Mouse (Mus musculus) CH12.LX (cell line): ENCODE data around the gene Sys1. TPM values are rescaled to one million over a fixed set of nuclear protein-coding genes. Genes with fewer than 3 reads are reported as not detected.

Experiments
- DNase-seq: peaks from one replicate; pipeline ENCODE4 v3.0.0-alpha.2; 2013; ENCODE audit errors: extremely low read depth
- H3K27ac ChIP-seq: 2 replicates; pipeline ENCODE4 v1.5.1; 2012; ENCODE audit warnings: low read depth, mild to moderate bottlenecking, control low read depth, moderate library complexity; ENCODE audit not compliant: insufficient read depth
- H3K27me3 ChIP-seq: replicated peaks from 2 replicates; pipeline ENCODE3; 2012; ENCODE audit warnings: inconsistent platforms
- H3K36me3 ChIP-seq, 2 experiments: replicated peaks in 1 of 2; 2 replicates each; pipeline versions ENCODE3 to v1.6.1; 2012; ENCODE audit warnings: inconsistent platforms in 1 of 2, low read length in 1 of 2, mild to moderate bottlenecking in 1 of 2, mixed read lengths in 1 of 2, moderate library complexity in 1 of 2; ENCODE audit not compliant: control insufficient read depth in 1 of 2, insufficient read depth in 1 of 2
- H3K4me1 ChIP-seq, 2 experiments: 2 replicates each; pipeline ENCODE4 v1.6.1; 2012; ENCODE audit warnings: inconsistent platforms in 1 of 2, moderate library complexity in 1 of 2; ENCODE audit not compliant: insufficient read depth in 2 of 2, control insufficient read depth in 1 of 2
- H3K4me2 ChIP-seq: 2 replicates; pipeline ENCODE4 v1.6.1; 2012; ENCODE audit warnings: low read depth, mild to moderate bottlenecking, control low read depth; ENCODE audit not compliant: poor library complexity, insufficient read depth, severe bottlenecking
- H3K4me3 ChIP-seq, 3 experiments: fragments of 150-350 bp in 1 of 3; sonication (generic) in 1 of 3; replicated peaks in 1 of 3; 2 replicates each; pipeline versions ENCODE3 to v1.5.1; 2011 to 2012; ENCODE audit warnings: low read depth in 2 of 3, low read length in 2 of 3, mild to moderate bottlenecking in 2 of 3, moderate library complexity in 2 of 3, control low read depth in 1 of 3, improper control_type of control experiment in 1 of 3, inconsistent platforms in 1 of 3, mixed read lengths in 1 of 3; ENCODE audit not compliant: poor library complexity in 1 of 3
- H3K79me2 ChIP-seq: replicated peaks from 2 replicates; pipeline ENCODE4 v1.6.1; 2012; ENCODE audit warnings: mild to moderate bottlenecking, moderate library complexity; ENCODE audit not compliant: control insufficient read depth, poor library complexity, insufficient read depth, severe bottlenecking; ENCODE audit errors: extremely low read depth
- H3K9ac ChIP-seq: 2 replicates; pipeline ENCODE4 v1.6.1; 2012; ENCODE audit warnings: low read depth, mild to moderate bottlenecking, control low read depth, moderate library complexity; ENCODE audit not compliant: insufficient read depth
- H3K9me3 ChIP-seq: replicated peaks from 2 replicates; pipeline ENCODE3; 2012; ENCODE audit warnings: low read length, inconsistent platforms, mixed read lengths
- CTCF ChIP-seq, 2 experiments: IDR thresholded peaks in 1 of 2; conservative IDR thresholded peaks in 1 of 2; 2 replicates each; pipeline ENCODE4 v1.5.1; 2011 to 2012; ENCODE audit warnings: low read depth in 2 of 2, low read length in 2 of 2, improper control_type of control experiment in 1 of 2, inconsistent platforms in 1 of 2, mild to moderate bottlenecking in 1 of 2, moderate library complexity in 1 of 2
- E2F4 ChIP-seq: IDR thresholded peaks from 2 replicates; pipeline ENCODE4 v1.6.1; 2011; ENCODE audit warnings: low read depth, low read length, improper control_type of control experiment; ENCODE audit not compliant: insufficient replicate concordance
- EP300 ChIP-seq: IDR thresholded peaks from 2 replicates; pipeline ENCODE4 v1.6.1; 2011; ENCODE audit warnings: low read length, improper control_type of control experiment
- HCFC1 ChIP-seq: IDR thresholded peaks from 2 replicates; pipeline ENCODE4 v1.6.1; 2012; ENCODE audit warnings: low read depth, mild to moderate bottlenecking, inconsistent platforms, low read length, improper control_type of control experiment
- IRF4 ChIP-seq: IDR thresholded peaks from 2 replicates; pipeline ENCODE4 v1.6.1; 2014; ENCODE audit warnings: low read depth, mild to moderate bottlenecking, inconsistent platforms, low read length, improper control_type of control experiment
- JUND ChIP-seq: conservative IDR thresholded peaks from 2 replicates; pipeline ENCODE4 v1.6.1; 2011; ENCODE audit warnings: low read depth, low read length, improper control_type of control experiment
- KAT2A ChIP-seq: IDR thresholded peaks from 2 replicates; pipeline ENCODE4 v1.6.1; 2012; ENCODE audit warnings: low read length, improper control_type of control experiment, inconsistent platforms; ENCODE audit not compliant: insufficient replicate concordance
- MAFK ChIP-seq: IDR thresholded peaks from 2 replicates; pipeline ENCODE4 v1.6.1; 2011; ENCODE audit warnings: low read length, improper control_type of control experiment; ENCODE audit not compliant: insufficient replicate concordance
- MEF2A ChIP-seq: IDR thresholded peaks from 2 replicates; pipeline ENCODE4 v1.6.1; 2014; ENCODE audit warnings: low read depth, mild to moderate bottlenecking, inconsistent platforms, low read length, improper control_type of control experiment, borderline replicate concordance
- NELFE ChIP-seq: IDR thresholded peaks from 2 replicates; pipeline ENCODE4 v1.6.1; 2011; ENCODE audit warnings: low read depth, low read length, improper control_type of control experiment
- PAX5 ChIP-seq: IDR thresholded peaks from 2 replicates; pipeline ENCODE4 v1.6.1; 2012; ENCODE audit warnings: low read length, inconsistent platforms, mixed read lengths
- RAD21 ChIP-seq: IDR thresholded peaks from 2 replicates; pipeline ENCODE4 v1.6.1; 2011; ENCODE audit warnings: low read depth, mild to moderate bottlenecking, low read length, improper control_type of control experiment, moderate library complexity
- SMC3 ChIP-seq: IDR thresholded peaks from 2 replicates; pipeline ENCODE4 v1.6.1; 2011; ENCODE audit warnings: low read depth, low read length, improper control_type of control experiment
- USF1 ChIP-seq: IDR thresholded peaks from 2 replicates; pipeline ENCODE4 v1.6.1; 2014; ENCODE audit warnings: low read depth, mild to moderate bottlenecking, inconsistent platforms, low read length, improper control_type of control experiment
- dilution Hi-C: fragments of 300-500 bp; cut with MboI; formaldehyde crosslinking; loops from 2 replicates; pipeline ENCODE4 v1.14.3; 2020; ENCODE audit warnings: low sequenced_read_pairs; ENCODE audit not compliant: extremely low pct_unique_long_range_greater_than_20kb, extremely low pct_ligation_motif_present
- in situ Hi-C: fragments of 300-500 bp; cut with MboI; formaldehyde crosslinking; loops from 3 replicates; pipeline ENCODE4 v1.14.3; 2019; ENCODE audit warnings: low sequenced_read_pairs, low pct_ligation_motif_present, low pct_unique_long_range_greater_than_20kb, mixed read lengths
- polyA plus RNA-seq: library from polyadenylated mRNA; unstranded; fragments of >175 nt; gene quantifications from 2 replicates; pipeline ENCODE4 v1.2.1, GENCODE M21; 2012; ENCODE audit warnings: low read depth; ENCODE audit not compliant: insufficient read length
- total RNA-seq, 2 experiments: library from RNA; depleted of rRNA; stranded (reverse); fragments of 300-350 nt in 1 of 2; fragments of >200 nt in 1 of 2; gene quantifications; 2 replicates each; pipeline ENCODE4 v1.2.3; 2012 to 2014

Gene Sys1
- total and polyA plus RNA-seq, 3 experiments: 46.6 to 59.7 (median 57.4) TPM

DNA sequence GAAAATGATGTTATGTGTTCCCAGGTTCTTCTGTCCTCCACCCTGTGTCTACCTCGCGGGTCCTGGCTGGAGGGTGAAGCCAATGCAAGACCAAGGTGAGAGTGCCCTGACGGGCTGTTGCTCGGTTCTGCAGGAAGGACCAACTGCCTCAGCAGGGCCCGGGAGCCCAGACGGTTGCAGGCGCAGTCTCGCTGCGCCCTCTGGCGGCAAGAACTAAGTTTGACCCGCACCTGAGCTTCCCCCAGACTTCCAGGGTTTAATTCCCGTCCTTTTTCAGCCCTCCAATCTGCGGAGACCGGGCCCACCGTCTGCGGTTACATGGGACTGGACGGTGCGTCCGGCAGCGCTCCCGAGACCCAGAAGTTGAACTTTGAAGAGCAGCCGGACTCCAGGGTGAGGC, 49.1 kb upstream of the Sys1 start:
- H3K4me2 ChIP-seq: no peak overlapping the region
- H3K27ac ChIP-seq: no peak overlapping the region
- no peak overlapping the region for H3K9ac ChIP-seq
- H3K36me3 ChIP-seq: no peaks in the 10 kb centered on the region
- peak; percentile 50 for DNase-seq
- H3K4me3 ChIP-seq: no peak overlapping the region
- H3K4me1 ChIP-seq: peaks cover 5 to 17% of the 10 kb centered on the region in 2 experiments; a peak in 3 of 4 replicates
- dilution Hi-C loops: no loop called here
- H3K79me2 ChIP-seq: no peaks in the 10 kb centered on the region
- TF ChIP-seq USF1: no peak
- TF ChIP-seq IRF4: peak; percentile 28; the same call in 1 of the 2 replicates
- peak; percentile 77 for TF ChIP-seq RAD21
- TF ChIP-seq NELFE: peak; percentile 37; the same call in 1 of the 2 replicates
- no peak for TF ChIP-seq MEF2A
- no peak for TF ChIP-seq PAX5
- TF ChIP-seq CTCF (conservative IDR thresholded peaks at IDR 0.05 in 1 of 2, IDR thresholded peaks at IDR 0.05 in 1 of 2; ENCODE audit: low read depth in 2 of 2, low read length in 2 of 2): peak; percentile 42 to 88
- TF ChIP-seq SMC3: peak; percentile 68
- TF ChIP-seq MAFK: no peak
- no peak for TF ChIP-seq KAT2A
- TF ChIP-seq HCFC1: no peak
- TF ChIP-seq EP300: no peak
- H3K27me3 ChIP-seq: peaks cover 81% of the 10 kb centered on the region
- in situ Hi-C loops: loop anchor here (5.0 to 25.0 kb wide), 2 partner anchors 110 to 330 kb away; partner anchors contain the start of genes Dnttip1 and Wfdc3
- no peaks in the 10 kb centered on the region for H3K9me3 ChIP-seq

DNA sequence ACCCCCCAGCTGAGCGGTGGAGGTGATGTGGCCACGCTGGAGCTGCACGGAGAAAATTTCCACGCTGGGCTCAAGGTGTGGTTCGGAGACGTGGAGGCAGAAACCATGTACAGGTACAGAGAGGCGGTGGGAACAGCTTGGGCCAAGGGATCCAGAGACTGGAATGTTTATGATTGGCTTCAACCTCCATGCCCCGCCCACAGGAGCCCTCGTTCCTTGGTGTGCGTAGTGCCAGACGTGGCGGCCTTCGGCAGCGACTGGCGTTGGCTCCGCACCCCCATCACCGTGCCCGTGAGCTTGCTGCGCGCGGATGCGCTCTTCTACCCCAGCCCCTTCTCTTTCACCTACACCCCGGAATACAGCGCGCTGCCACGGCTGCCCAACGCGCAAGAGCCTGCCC, 42.6 kb upstream of the Sys1 start:
- TF ChIP-seq E2F4 (no peak), EP300 (no peak), USF1 (no peak), JUND (no peak)
- Histone ChIP-seq H3K79me2 (no peaks in the 10 kb centered on the region), H3K9me3 (peaks cover 15% of the 10 kb centered on the region), H3K4me2 (no peak overlapping the region), H3K27me3 (peaks cover 25% of the 10 kb centered on the region), H3K4me3 (no peak overlapping the region), H3K27ac (no peak overlapping the region), H3K9ac (no peak overlapping the region), H3K4me1 (peaks cover 6 to 23% of the 10 kb centered on the region in 2 experiments; a peak in 2 of 4 replicates), H3K36me3 (no peaks in the 10 kb centered on the region)
- in situ Hi-C loops (loop anchor here (25.0 kb wide), 1 partner anchor 323 kb away; the partner anchor contains the start of genes Dnttip1 and Wfdc3), dilution Hi-C loops (no loop called here)
- DNase-seq: no peak
